Mouse (Mus musculus) thymus, adult 2 months (tissue): Measurements from ENCODE around the gene Cxadr. TPM values are rescaled to one million over a fixed set of nuclear protein-coding genes. Genes with fewer than 3 reads are reported as not detected.
A peak's percentile ranks its signal among the peaks of the same experiment; 100 is the strongest.
"Not testable (repeated sequence)": the region's sequence is repeated elsewhere in the genome, so short reads cannot be mapped to it uniquely, and the experiment has no call there.

ENCODE experiments used
- DNase-seq: peaks from one replicate; pipeline ENCODE4 v3.0.0; 2021
- H3K27ac ChIP-seq: fragments of 200-500 bp; 2 replicates; pipeline ENCODE4 v1.5.1; 2012; ENCODE audit warnings: low read length, control low read depth; ENCODE audit not compliant: control insufficient read depth, insufficient read depth
- H3K27me3 ChIP-seq: fragments of 200-500 bp; 2 replicates; pipeline ENCODE4 v1.6.1; 2012; ENCODE audit warnings: mild to moderate bottlenecking, low read length, moderate library complexity, mixed read lengths; ENCODE audit not compliant: control insufficient read depth, insufficient read depth
- H3K36me3 ChIP-seq: fragments of 200-500 bp; 2 replicates; pipeline ENCODE4 v1.6.1; 2012; ENCODE audit warnings: mild to moderate bottlenecking, low read length, moderate library complexity; ENCODE audit not compliant: control insufficient read depth, insufficient read depth
- H3K4me1 ChIP-seq: fragments of 200-500 bp; replicated peaks from 2 replicates; pipeline ENCODE4 v1.6.1; 2012; ENCODE audit warnings: low read length; ENCODE audit not compliant: control insufficient read depth, insufficient read depth
- H3K4me3 ChIP-seq: fragments of 200-500 bp; 2 replicates; pipeline ENCODE4 v1.5.1; 2012; ENCODE audit warnings: mild to moderate bottlenecking, low read length, control low read depth, moderate library complexity; ENCODE audit not compliant: control insufficient read depth, insufficient read depth
- CTCF ChIP-seq: fragments of 200-500 bp; IDR thresholded peaks from 2 replicates; pipeline ENCODE4 v1.5.1; 2012; ENCODE audit warnings: mild to moderate bottlenecking, control low read depth, low read length, moderate library complexity, borderline replicate concordance; ENCODE audit not compliant: control insufficient read depth, poor library complexity, insufficient read depth; ENCODE audit errors: extremely low read depth
- POLR2A ChIP-seq: fragments of 200-500 bp; IDR thresholded peaks from 2 replicates; pipeline ENCODE4 v1.6.1; 2012; ENCODE audit warnings: mild to moderate bottlenecking, low read length, control low read depth, moderate library complexity; ENCODE audit not compliant: control insufficient read depth, poor library complexity, insufficient read depth; ENCODE audit errors: extremely low read depth
- WGBS: fragments of 180-500 bp; shearing (Covaris S2); methylation state at CpG from one replicate; pipeline ENCODE4 v1.1.7; 2018; 5-methylcytosine and 5-hydroxymethylcytosine counted together
- polyA plus RNA-seq: library from polyadenylated mRNA; depleted of rRNA; stranded (reverse); fragments of >200 nt; gene quantifications from 2 replicates; pipeline ENCODE4 v1.2.3, GENCODE M21; 2012

Gene Cxadr
- polyA plus RNA-seq, 1 experiment: 4.5 TPM

GRCm38 (mm10) chr16:78341356-78341755 lies 40.1 kb downstream of the Cxadr start:
- 97% methylated on average over 4 of the region's 4 CpGs for WGBS
- H3K27ac ChIP-seq: no peak overlapping the region
- TF ChIP-seq POLR2A (no peak), CTCF (no peak)
- no peaks in the 10 kb centered on the region for H3K4me1 ChIP-seq
- no peaks in the 10 kb centered on the region for H3K27me3 ChIP-seq
- no peaks in the 10 kb centered on the region for H3K36me3 ChIP-seq
- no peak for DNase-seq
- H3K4me3 ChIP-seq: no peak overlapping the region

- Histone ChIP-seq H3K27ac (no peak overlapping the region), H3K4me1 (no peaks in the 10 kb centered on the region), H3K36me3 (no peaks in the 10 kb centered on the region), H3K27me3 (no peaks in the 10 kb centered on the region), H3K4me3 (no peak overlapping the region)
- 96% methylated on average over 5 of the region's 5 CpGs for WGBS
- no peak for TF ChIP-seq CTCF
- no peak for DNase-seq
These were observed 41.5 kb downstream of the Cxadr start for GRCm38 (mm10) chr16:78342767-78343166.

GRCm38 (mm10) chr16:78343792-78344191 lies 42.5 kb downstream of the Cxadr start:
- Histone ChIP-seq H3K4me1 (no peaks in the 10 kb centered on the region), H3K4me3 (no peak overlapping the region), H3K27ac (no peak overlapping the region), H3K27me3 (no peaks in the 10 kb centered on the region), H3K36me3 (no peaks in the 10 kb centered on the region)
- 93% methylated on average over 6 of the region's 6 CpGs for WGBS
- no peak for TF ChIP-seq CTCF
- TF ChIP-seq POLR2A: no peak
- DNase-seq: no peak

DNA sequence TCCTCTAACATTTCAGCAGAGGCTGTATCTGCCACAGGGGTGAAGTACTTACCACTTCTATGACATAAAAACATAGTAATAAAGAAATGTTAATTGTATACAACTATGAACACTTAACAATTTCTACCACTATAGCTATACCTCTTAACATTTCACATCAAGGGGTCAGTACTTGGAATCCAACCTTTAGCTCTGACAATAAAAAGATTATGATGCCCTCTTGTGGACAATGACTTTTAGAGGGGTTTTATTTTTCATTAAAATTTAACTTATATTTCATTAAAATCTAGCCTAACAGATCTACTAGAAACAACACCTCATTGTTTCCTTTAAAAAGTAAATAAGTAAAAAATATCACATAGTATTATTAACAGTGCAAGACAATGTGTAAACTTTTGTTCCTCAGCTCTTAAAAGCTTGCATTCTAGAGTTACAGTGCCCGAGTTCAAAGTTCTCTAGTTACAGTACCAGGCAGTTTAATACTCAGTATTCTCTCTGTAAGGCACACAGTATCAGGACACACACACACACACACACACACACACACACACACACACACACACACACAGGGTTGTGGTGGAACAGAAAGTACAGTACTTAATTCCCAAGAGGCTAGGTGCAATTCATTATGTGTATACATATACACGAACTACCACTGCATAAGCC lies 45.5 kb downstream of the Cxadr start:
- no peak for TF ChIP-seq CTCF
- TF ChIP-seq POLR2A: no peak
- Histone ChIP-seq H3K27ac (no peak overlapping the region), H3K4me1 (no peaks in the 10 kb centered on the region), H3K36me3 (no peaks in the 10 kb centered on the region), H3K4me3 (no peak overlapping the region), H3K27me3 (no peaks in the 10 kb centered on the region)
- WGBS: 93% methylated on average over 2 of the region's 2 CpGs
- DNase-seq: no peak

DNA sequence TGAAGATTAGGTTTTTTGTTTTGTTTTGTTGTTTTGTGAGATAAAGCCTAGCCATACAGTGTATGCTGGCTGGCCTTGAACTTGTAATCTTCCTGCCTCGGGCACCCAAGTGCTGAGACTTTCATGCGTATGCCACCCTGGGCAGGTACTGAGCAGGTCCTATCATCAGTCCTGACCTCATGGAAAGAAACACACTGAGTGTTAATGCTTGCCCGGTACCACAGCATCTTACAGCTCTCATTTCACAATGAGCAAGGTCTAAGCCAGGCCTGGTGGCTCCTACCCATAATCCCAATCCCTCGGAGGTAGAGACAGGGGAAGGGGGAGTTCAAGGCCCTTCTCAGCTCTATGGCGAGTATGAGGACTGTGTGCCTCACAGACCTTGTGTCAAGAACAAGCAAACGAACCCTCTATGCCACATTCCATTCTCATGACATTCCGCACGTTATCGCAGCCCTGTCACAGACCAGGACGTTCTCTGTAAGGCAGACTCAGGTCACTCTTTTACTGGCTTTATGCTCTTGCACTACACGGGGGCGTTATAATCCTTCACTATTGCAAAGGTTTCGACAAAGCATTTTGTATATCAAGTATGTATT lies 46.1 kb downstream of the Cxadr start:
- H3K27ac ChIP-seq: no peak overlapping the region
- no peaks in the 10 kb centered on the region for H3K27me3 ChIP-seq
- H3K36me3 ChIP-seq: no peaks in the 10 kb centered on the region
- TF ChIP-seq POLR2A (no peak), CTCF (no peak)
- no peak overlapping the region for H3K4me3 ChIP-seq
- DNase-seq: no peak
- 94% methylated on average over 13 of the region's 13 CpGs for WGBS
- H3K4me1 ChIP-seq: no peaks in the 10 kb centered on the region

GRCm38 (mm10) chr16:78357757-78358156 lies 56.5 kb downstream of the Cxadr start:
- WGBS: 93% methylated on average over 3 of the region's 3 CpGs
- H3K4me1 ChIP-seq: no peaks in the 10 kb centered on the region
- no peak overlapping the region for H3K27ac ChIP-seq
- H3K27me3 ChIP-seq: no peaks in the 10 kb centered on the region
- TF ChIP-seq CTCF (no peak), POLR2A (no peak)
- peak; percentile 15 for DNase-seq
- H3K36me3 ChIP-seq: peaks cover 26% of the 10 kb centered on the region
- no peak overlapping the region for H3K4me3 ChIP-seq

- H3K27ac ChIP-seq: no peak overlapping the region
- peaks cover 42% of the 10 kb centered on the region for H3K36me3 ChIP-seq
- 95% methylated on average over 4 of the region's 4 CpGs for WGBS
- H3K4me1 ChIP-seq: no peaks in the 10 kb centered on the region
- no peak overlapping the region for H3K4me3 ChIP-seq
- no peaks in the 10 kb centered on the region for H3K27me3 ChIP-seq
- TF ChIP-seq POLR2A: no peak
- no peak for TF ChIP-seq CTCF
- no peak for DNase-seq
These were observed 60.2 kb downstream of the Cxadr start for GRCm38 (mm10) chr16:78361466-78361865.

- DNase-seq, H3K4me1 ChIP-seq, H3K4me3 ChIP-seq, H3K27me3 ChIP-seq, H3K27ac ChIP-seq: not testable (repeated sequence)
- 95% methylated on average over 9 of the region's 9 CpGs for WGBS
- peaks cover 49% of the 10 kb centered on the region for H3K36me3 ChIP-seq
These were observed 63.3 kb downstream of the Cxadr start for GRCm38 (mm10) chr16:78364554-78364953.
